ENCODE assay signal across 8 mouse cellular contexts in genomic region chr16:20097069-20097710, GRCm38 (mm10). TPM values are rescaled to one million over a fixed set of nuclear protein-coding genes. Genes with fewer than 3 reads are reported as not detected.
A peak's percentile ranks its signal among the peaks of the same experiment; 100 is the strongest.
DNase-seq lines count a peak whose midpoint lies in the region; ATAC-seq lines count a peak whose summit lies in the region.

Gene Klhl24, plus strand, starts transcription at chr16:20097542.

- no peaks in the 10 kb centered on the region for H3K4me1 ChIP-seq in heart, embryonic 10.5 days
- H3K4me1 ChIP-seq in kidney, embryonic 15.5 days: peaks cover 9% of the 10 kb centered on the region; the same call in 1 of the 2 replicates

- peak; percentile 97 for ATAC-seq in erythroblast, adult 5-6 weeks (replicated peaks; ENCODE audit: low FRiP score, poor library complexity, severe bottlenecking)
- ATAC-seq in kidney, embryonic 15.5 days (replicated peaks; ENCODE audit: low FRiP score): peak; percentile 95
- peak; percentile 93 for ATAC-seq in monocyte, adult 5-6 weeks (replicated peaks; ENCODE audit: insufficient number of reproducible peaks, low FRiP score, low TSS enrichment, poor library complexity, severe bottlenecking)

- H3K9ac ChIP-seq in kidney, embryonic 15.5 days: peak within 1 kb of the TSS; percentile 95

- no peaks in the 10 kb centered on the region for H3K9me3 ChIP-seq in heart, embryonic 10.5 days
- no peaks in the 10 kb centered on the region for H3K9me3 ChIP-seq in kidney, embryonic 15.5 days (replicated peaks)

- 2% methylated on average over 29 of the region's 29 CpGs for WGBS in heart, embryonic 10.5 days
- WGBS in kidney, embryonic 15.5 days: 1% methylated on average over 29 of the region's 29 CpGs

- peak; percentile 92 to 94 for DNase-seq in B cell, adult 2 months
- DNase-seq in brain, adult 2 months (ENCODE audit: low read depth, low spot score): peak; percentile 99
- DNase-seq in heart, embryonic 10.5 days (ENCODE audit: low spot score): peak; percentile 97
- DNase-seq in liver: peak; percentile 91
- DNase-seq in splenic B cell, adult 2 months (ENCODE audit: low read depth, low spot score): peak; percentile 96

- peaks cover 11% of the 10 kb centered on the region; the same call in 1 of the 2 replicates for H3K36me3 ChIP-seq in heart, embryonic 10.5 days
- H3K36me3 ChIP-seq in kidney, embryonic 15.5 days: 0 out of 2 replicates have a peak, but pooled peaks cover 5% of the 10 kb centered on the region
- 0 out of 2 replicates have a peak, but pooled peaks cover 4% of the 10 kb centered on the region for H3K36me3 ChIP-seq in splenic B cell, adult 2 months (ENCODE audit: control insufficient read depth, insufficient read depth, low read length, poor library complexity, severe bottlenecking)

- H3K4me2 ChIP-seq in kidney, embryonic 15.5 days: peak within 1 kb of the TSS; percentile 54

- peak within 1 kb of the TSS; percentile 93 for H3K27ac ChIP-seq in heart, embryonic 10.5 days
- H3K27ac ChIP-seq in kidney, embryonic 15.5 days: peak within 1 kb of the TSS; percentile 99

- no peaks in the 10 kb centered on the region for H3K27me3 ChIP-seq in heart, embryonic 10.5 days (ENCODE audit: insufficient read depth, poor library complexity, severe bottlenecking)
- no peaks in the 10 kb centered on the region for H3K27me3 ChIP-seq in kidney, embryonic 15.5 days
- no peaks in the 10 kb centered on the region for H3K27me3 ChIP-seq in splenic B cell, adult 2 months (ENCODE audit: control insufficient read depth, insufficient read depth, low read length, poor library complexity, severe bottlenecking)

- peak within 1 kb of the TSS; percentile 74 for H3K4me3 ChIP-seq in heart, embryonic 10.5 days
- H3K4me3 ChIP-seq in kidney, embryonic 15.5 days (replicated peaks): peak within 1 kb of the TSS; percentile 99

RNA-seq across cellular contexts. Expression of gene Klhl24, which starts in this region (rescaled TPM):
- total RNA-seq in erythroblast, adult 5-6 weeks (2015; ENCODE audit: low replicate concordance): 52.1 and 62.5 TPM in 2 replicates
- total RNA-seq in erythroblast, adult 5-6 weeks (2017; ENCODE audit: low replicate concordance): 39.6 and 44.5 TPM in 2 replicates
- 23.8 and 30.3 TPM in 2 replicates for polyA plus RNA-seq in heart, embryonic 10.5 days (2016; fragmentation: Nextera tagmentation; extraction: Ambion mirVana)
- 32.2 and 33.6 TPM in 2 replicates for polyA plus RNA-seq in kidney, embryonic 15.5 days (2015; fragmentation: Nextera tagmentation; extraction: Ambion mirVana)
- total RNA-seq in monocyte, adult 5-6 weeks (2017): 112 to 133 TPM (median 129 TPM) in 3 replicates

Comparison
In these comparisons a context has a peak if more than half of its experiments do, and no peak if none do; other contexts are left out.
1. Peak in every context shown above with its lines: DNase-seq, ATAC-seq, H3K4me3 ChIP-seq and H3K27ac ChIP-seq.